In the genomic region with DNA sequence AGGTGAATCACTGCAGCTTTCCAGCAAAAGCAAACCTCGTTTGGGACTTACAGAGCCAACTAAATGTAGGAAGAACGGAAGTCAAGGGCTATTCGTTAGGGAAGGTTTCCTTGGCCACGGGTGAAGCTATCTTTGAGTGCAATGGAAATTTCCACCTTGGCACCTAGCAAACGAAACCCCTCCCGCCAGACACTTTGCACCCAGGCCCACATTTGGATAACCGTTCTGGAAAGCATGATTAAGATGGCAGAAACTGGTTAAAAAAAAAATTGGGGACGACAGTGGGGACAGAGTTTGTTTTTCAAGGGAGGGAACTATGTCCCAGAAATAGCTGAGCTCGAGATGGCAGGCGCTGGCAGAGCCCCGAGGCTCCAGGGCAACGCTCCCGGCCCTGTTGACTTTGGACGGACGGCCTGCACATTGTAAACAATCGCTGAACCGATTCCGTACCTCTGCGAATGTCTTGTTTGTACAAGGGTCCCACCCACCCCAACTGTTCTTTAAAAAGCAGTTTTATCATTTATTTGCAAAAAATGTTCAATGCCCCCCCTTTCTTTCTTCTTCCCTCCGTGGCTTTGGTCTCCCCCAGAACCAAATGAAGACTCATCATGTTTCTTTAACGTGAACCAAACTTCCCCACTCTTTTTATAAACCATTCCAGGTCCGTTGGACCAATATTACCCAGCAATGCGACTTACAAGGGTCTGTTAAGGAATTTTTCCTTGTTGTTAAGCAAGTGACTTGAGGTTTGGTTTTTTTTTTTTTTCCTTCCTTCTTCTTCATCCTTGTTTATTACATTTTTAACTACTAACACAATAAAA, we compare ENCODE assay signal across 9 mouse cellular contexts. TPM values are rescaled to one million over a fixed set of nuclear protein-coding genes. Genes with fewer than 3 reads are reported as not detected.
A peak's percentile ranks its signal among the peaks of the same experiment; 100 is the strongest.
DNase-seq lines count a peak whose midpoint lies in the region; ATAC-seq and TF ChIP-seq lines count a peak whose summit lies in the region.
"Had no signal": no experiment of that assay in that cellular context is flagged by ENCODE, and none has a peak within 500 bp of the region (broad histone marks: within the 10 kb centered on the region; RNA-seq: fewer than 3 reads in every experiment).

No protein-coding gene starts in this region.

- 0 out of 2 replicates have a peak, but pooled peaks have one; percentile 19 for ATAC-seq in heart, embryonic 12.5 days (ENCODE audit: insufficient number of reproducible peaks, low FRiP score)
- no peak for ATAC-seq in lung, embryonic 14.5 days (ENCODE audit: insufficient read depth)

- WGBS in heart, embryonic 12.5 days: 17% methylated on average over 23 of the region's 23 CpGs
- WGBS in lung, embryonic 14.5 days: 9% methylated on average over 23 of the region's 23 CpGs

- peak; percentile 44 for DNase-seq in gastrocnemius, adult 18-20 months (ENCODE audit: low spot score)
- no peak for DNase-seq in gastrocnemius, postnatal 14 days
- DNase-seq in embryo, embryonic 9.5 days (ENCODE audit: extremely low spot score): peak; percentile 22
- DNase-seq in kidney, adult 9 months: peak; percentile 78
- peak; percentile 58 for DNase-seq in lung, embryonic 14.5 days
- DNase-seq in retina, postnatal 1 day: peak; percentile 26
- DNase-seq in thymus, postnatal 4 days: no peak

- H3K4me3 ChIP-seq in heart, embryonic 12.5 days: peak overlapping the region; percentile 45; the same call in 1 of the 2 replicates
- H3K4me3 ChIP-seq in lung, embryonic 14.5 days (ENCODE audit: low read depth, low read length): no peak overlapping the region; the same call in 1 of the 2 replicates
- H3K4me3 ChIP-seq: erythroblast, embryonic 14.5 days had no signal

- peak overlapping the region; percentile 91 for H3K27ac ChIP-seq in heart, embryonic 12.5 days (ENCODE audit: poor library complexity, severe bottlenecking)
- peak overlapping the region; percentile 95 for H3K27ac ChIP-seq in lung, embryonic 14.5 days (ENCODE audit: low read depth)

- no peaks in the 10 kb centered on the region for H3K9me3 ChIP-seq in heart, embryonic 12.5 days (replicated peaks)
- no peaks in the 10 kb centered on the region for H3K9me3 ChIP-seq in lung, embryonic 14.5 days (ENCODE audit: low read depth, low read length)

- no peaks in the 10 kb centered on the region for H3K27me3 ChIP-seq in heart, embryonic 12.5 days (replicated peaks)
- H3K27me3 ChIP-seq in lung, embryonic 14.5 days (ENCODE audit: insufficient read depth, low read length): no peaks in the 10 kb centered on the region

- H3K9ac ChIP-seq in heart, embryonic 12.5 days: no peak overlapping the region
- peak overlapping the region; percentile 2; the same call in 1 of the 2 replicates for H3K9ac ChIP-seq in lung, embryonic 14.5 days

- peak overlapping the region; percentile 73 for H3K4me2 ChIP-seq in heart, embryonic 12.5 days
- peak overlapping the region; percentile 62 for H3K4me2 ChIP-seq in lung, embryonic 14.5 days

- intact Hi-C loops in gastrocnemius, postnatal 14 days (cut with DNase I; ENCODE audit: low total_unique reads): no loop called here

- H3K4me1 ChIP-seq in heart, embryonic 12.5 days (replicated peaks): peaks cover 29% of the 10 kb centered on the region
- peaks cover 23% of the 10 kb centered on the region for H3K4me1 ChIP-seq in lung, embryonic 14.5 days (ENCODE audit: insufficient read depth)

- TF ChIP-seq CTCF in lung, embryonic 14.5 days (IDR thresholded peaks at IDR 0.05; ENCODE audit: low read depth): no peak

- no peaks in the 10 kb centered on the region for H3K36me3 ChIP-seq in heart, embryonic 12.5 days
- H3K36me3 ChIP-seq in lung, embryonic 14.5 days (ENCODE audit: insufficient read depth): no peaks in the 10 kb centered on the region

RNA-seq across cellular contexts. Expression of gene Skor1, which starts 57.5 kb away (rescaled TPM):
- total RNA-seq in gastrocnemius, adult 18-20 months (2021): under 1 TPM; 0.05 to 0.11 TPM
- total RNA-seq in gastrocnemius, postnatal 14 days (2021): under 1 TPM in 1 of 2 experiments, not detected in 1; 0.12 TPM
- not detected in 2 replicates for polyA plus RNA-seq in heart, embryonic 12.5 days (2016; fragmentation: Nextera tagmentation; extraction: Ambion mirVana)
- not detected in 2 replicates for polyA plus RNA-seq in lung, embryonic 14.5 days (2014; fragmentation: Nextera tagmentation; extraction: Ambion mirVana)

Comparison
In these comparisons a context has a peak if more than half of its experiments do, and no peak if none do; other contexts are left out.
1. DNase-seq: peak in gastrocnemius, adult 18-20 months (single experiment), embryo, embryonic 9.5 days (single experiment), kidney, adult 9 months (single experiment), lung, embryonic 14.5 days (single experiment) and retina, postnatal 1 day (single experiment); none in gastrocnemius, postnatal 14 days (single experiment) and thymus, postnatal 4 days (single experiment).